Mouse (Mus musculus): ENCODE results near the gene Tenm2. TPM values are rescaled to one million over a fixed set of nuclear protein-coding genes. Genes with fewer than 3 reads are reported as not detected.

The Tenm2 gene
- polyA plus RNA-seq, 1 experiment, result not detected

DNA sequence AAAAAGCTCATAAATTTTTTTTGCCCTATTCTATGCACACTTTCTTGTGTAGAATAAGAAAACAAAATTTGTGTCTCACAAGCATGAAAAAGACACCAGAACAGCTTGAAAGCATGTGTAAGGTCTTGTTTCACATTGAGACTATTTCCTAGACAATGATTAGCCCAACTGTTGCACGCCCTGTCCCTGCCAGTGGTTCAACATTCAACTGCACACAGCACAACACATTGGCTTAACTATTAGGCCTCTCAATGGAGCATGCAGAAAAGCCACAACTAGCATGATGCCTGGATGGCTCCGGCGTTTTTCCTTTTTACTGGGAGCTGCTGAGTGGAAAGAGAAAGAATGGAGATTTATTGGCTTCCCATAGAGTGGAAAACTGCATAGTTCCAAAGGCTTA, 170.3 kb downstream of the Tenm2 start:
- no peaks in the 10 kb centered on the region for H3K4me1 ChIP-seq (ENCODE audit: control insufficient read depth, insufficient read depth, low read length)
- no peak overlapping the region for H3K4me3 ChIP-seq (replicated peaks; ENCODE audit: control insufficient read depth, low read depth, low read length)
- H3K27ac ChIP-seq (ENCODE audit: control insufficient read depth, insufficient read depth, low read depth, low read length, poor library complexity), result no peak overlapping the region
- WGBS, result 71% methylated on average over 3 of the region's 3 CpGs
- TF ChIP-seq CTCF (IDR thresholded peaks at IDR 0.05; ENCODE audit: control insufficient read depth, insufficient read depth, low read length) (no peak), POLR2A (IDR thresholded peaks at IDR 0.05; ENCODE audit: borderline replicate concordance, control insufficient read depth, low read depth, low read length) (no peak)

DNA sequence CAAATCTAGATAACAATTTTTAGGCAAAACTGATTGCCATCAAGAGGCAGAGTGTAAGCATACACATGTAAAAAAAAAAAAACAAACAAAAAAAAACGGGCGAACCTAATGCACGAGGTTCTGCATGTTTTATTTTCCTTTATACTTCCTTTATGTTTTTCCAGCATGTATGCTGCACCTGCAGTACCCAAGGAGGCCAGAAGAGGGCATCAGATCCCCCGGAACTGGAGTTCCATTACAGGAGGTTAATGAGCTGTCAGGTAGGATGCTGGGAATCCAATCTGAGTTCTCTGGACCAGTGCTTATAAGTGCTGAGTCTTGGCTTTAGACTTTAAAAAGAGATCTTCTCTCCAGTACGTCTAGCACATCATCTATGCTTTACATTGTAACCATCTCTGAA, 189.1 kb downstream of the Tenm2 start:
- WGBS, result 44% methylated on average over 5 of the region's 5 CpGs
- TF ChIP-seq POLR2A (IDR thresholded peaks at IDR 0.05; ENCODE audit: borderline replicate concordance, control insufficient read depth, low read depth, low read length) (no peak), CTCF (IDR thresholded peaks at IDR 0.05; ENCODE audit: control insufficient read depth, insufficient read depth, low read length) (no peak)
- no peak overlapping the region for H3K4me3 ChIP-seq (replicated peaks; ENCODE audit: control insufficient read depth, low read depth, low read length)
- no peaks in the 10 kb centered on the region for H3K4me1 ChIP-seq (ENCODE audit: control insufficient read depth, insufficient read depth, low read length)
- no peak overlapping the region for H3K27ac ChIP-seq (ENCODE audit: control insufficient read depth, insufficient read depth, low read depth, low read length, poor library complexity)

DNA sequence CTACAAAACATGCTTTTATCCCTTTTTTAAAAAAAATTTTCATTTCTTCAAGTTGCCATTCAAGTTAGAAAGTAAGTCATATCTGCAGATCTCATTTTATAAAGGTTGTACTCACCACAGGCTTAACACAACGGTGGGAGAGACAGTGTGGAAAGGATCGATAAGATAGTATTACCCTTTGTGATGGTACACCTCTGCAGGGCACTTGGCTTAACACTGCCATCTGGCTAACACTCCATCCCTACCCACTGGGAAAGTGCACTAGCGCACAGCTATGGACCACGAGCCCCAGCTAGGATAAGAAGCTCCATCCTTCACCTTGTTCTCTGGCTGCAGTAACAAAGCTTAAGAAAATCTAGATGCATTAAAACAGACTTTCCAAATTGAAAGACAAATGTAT, 194.5 kb downstream of the Tenm2 start:
- no peaks in the 10 kb centered on the region for H3K4me1 ChIP-seq (ENCODE audit: control insufficient read depth, insufficient read depth, low read length)
- no peak overlapping the region for H3K27ac ChIP-seq (ENCODE audit: control insufficient read depth, insufficient read depth, low read depth, low read length, poor library complexity)
- H3K4me3 ChIP-seq (replicated peaks; ENCODE audit: control insufficient read depth, low read depth, low read length), result no peak overlapping the region
- no peak for TF ChIP-seq POLR2A (IDR thresholded peaks at IDR 0.05; ENCODE audit: borderline replicate concordance, control insufficient read depth, low read depth, low read length)
- no peak for TF ChIP-seq CTCF (IDR thresholded peaks at IDR 0.05; ENCODE audit: control insufficient read depth, insufficient read depth, low read length)
- WGBS, result 77% methylated on average over 4 of the region's 4 CpGs

DNA sequence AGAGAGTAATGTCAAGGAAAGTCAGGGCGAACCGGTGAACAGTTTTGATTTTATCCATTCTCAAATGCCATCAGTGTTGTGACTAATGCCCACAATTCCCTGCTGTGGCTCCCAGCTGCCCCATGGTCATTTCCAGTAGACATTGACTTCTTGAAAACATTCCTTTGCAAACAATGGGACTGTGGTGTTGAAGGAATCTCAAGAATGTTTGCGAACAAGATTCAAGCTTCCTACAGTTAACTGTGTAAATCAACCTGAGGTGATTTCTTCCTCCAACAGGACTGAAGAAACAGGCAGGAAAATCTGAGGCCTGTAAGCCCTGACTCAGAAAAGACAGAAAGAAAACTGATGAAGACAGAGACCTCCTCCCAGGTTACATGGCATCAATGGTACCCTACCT, 196.5 kb downstream of the Tenm2 start:
- no peak overlapping the region for H3K4me3 ChIP-seq (replicated peaks; ENCODE audit: control insufficient read depth, low read depth, low read length)
- H3K4me1 ChIP-seq (ENCODE audit: control insufficient read depth, insufficient read depth, low read length), result no peaks in the 10 kb centered on the region
- WGBS, result 44% methylated on average over 3 of the region's 3 CpGs
- H3K27ac ChIP-seq (ENCODE audit: control insufficient read depth, insufficient read depth, low read depth, low read length, poor library complexity), result no peak overlapping the region
- TF ChIP-seq POLR2A (IDR thresholded peaks at IDR 0.05; ENCODE audit: borderline replicate concordance, control insufficient read depth, low read depth, low read length), result no peak
- TF ChIP-seq CTCF (IDR thresholded peaks at IDR 0.05; ENCODE audit: control insufficient read depth, insufficient read depth, low read length), result no peak

DNA sequence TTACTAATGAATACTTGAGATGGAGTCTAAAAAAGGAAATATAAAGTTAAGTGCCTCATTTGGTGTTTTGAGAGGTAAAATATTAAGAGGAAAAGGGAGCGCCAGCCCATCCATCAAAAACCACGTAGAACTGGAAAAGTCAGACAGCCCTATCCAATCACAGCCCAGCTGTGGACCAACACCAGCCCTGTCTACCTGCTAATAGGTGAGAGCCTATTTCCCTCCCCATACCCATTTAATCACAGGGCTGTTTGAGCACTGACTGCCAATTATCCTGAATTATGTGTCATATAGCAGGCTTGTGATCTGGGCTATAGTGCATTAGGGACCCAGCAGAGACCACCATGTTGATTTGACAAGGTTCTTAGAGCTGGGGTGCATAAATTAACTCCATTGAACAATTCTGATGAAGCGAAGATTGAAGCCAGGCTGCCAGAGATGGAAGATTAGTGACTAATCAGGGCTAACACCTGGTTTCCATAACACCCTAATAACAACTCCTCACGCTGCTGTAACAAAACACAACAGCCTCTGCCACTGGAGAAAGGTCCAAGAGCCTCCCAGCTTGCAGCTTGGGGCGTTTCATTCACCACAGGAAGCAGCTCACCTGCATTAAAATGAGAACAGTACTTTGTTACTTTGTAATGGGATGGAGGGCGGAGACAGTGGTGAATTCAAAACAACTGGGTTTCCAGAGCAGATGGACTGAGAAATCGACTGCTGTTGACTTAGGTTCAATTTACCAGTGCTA, 204.3 kb downstream of the Tenm2 start:
- TF ChIP-seq POLR2A (IDR thresholded peaks at IDR 0.05; ENCODE audit: borderline replicate concordance, control insufficient read depth, low read depth, low read length), result no peak
- TF ChIP-seq CTCF (IDR thresholded peaks at IDR 0.05; ENCODE audit: control insufficient read depth, insufficient read depth, low read length), result no peak
- WGBS, result 48% methylated on average over 7 of the region's 7 CpGs
- H3K4me1 ChIP-seq (ENCODE audit: control insufficient read depth, insufficient read depth, low read length), result no peaks in the 10 kb centered on the region
- H3K27ac ChIP-seq (ENCODE audit: control insufficient read depth, insufficient read depth, low read depth, low read length, poor library complexity), result no peak overlapping the region
- no peak overlapping the region for H3K4me3 ChIP-seq (replicated peaks; ENCODE audit: control insufficient read depth, low read depth, low read length)

DNA sequence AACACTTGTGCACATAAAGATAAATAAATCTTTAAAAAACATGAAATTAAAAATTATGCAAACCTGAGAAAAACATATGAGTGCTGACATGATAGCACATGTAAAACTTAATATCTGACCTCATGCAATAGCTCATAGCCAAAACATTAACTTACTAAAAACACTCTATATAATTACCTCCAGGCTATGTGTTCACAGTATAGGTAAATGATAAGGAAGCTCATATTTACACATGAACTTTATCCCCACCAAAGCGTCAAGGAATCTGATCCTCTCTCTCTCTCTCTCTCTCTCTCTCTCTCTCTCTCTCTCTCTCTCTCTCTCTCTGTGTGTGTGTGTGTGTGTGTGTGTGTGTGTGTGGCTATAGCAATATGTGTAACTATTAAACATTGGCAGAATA, 223.9 kb downstream of the Tenm2 start:
- H3K4me3 ChIP-seq (replicated peaks; ENCODE audit: control insufficient read depth, low read depth, low read length), result no peak overlapping the region
- no peaks in the 10 kb centered on the region for H3K4me1 ChIP-seq (ENCODE audit: control insufficient read depth, insufficient read depth, low read length)
- no peak for TF ChIP-seq POLR2A (IDR thresholded peaks at IDR 0.05; ENCODE audit: borderline replicate concordance, control insufficient read depth, low read depth, low read length)
- WGBS, result 80% methylated on average over 1 of the region's 1 CpGs
- no peak overlapping the region for H3K27ac ChIP-seq (ENCODE audit: control insufficient read depth, insufficient read depth, low read depth, low read length, poor library complexity)

DNA sequence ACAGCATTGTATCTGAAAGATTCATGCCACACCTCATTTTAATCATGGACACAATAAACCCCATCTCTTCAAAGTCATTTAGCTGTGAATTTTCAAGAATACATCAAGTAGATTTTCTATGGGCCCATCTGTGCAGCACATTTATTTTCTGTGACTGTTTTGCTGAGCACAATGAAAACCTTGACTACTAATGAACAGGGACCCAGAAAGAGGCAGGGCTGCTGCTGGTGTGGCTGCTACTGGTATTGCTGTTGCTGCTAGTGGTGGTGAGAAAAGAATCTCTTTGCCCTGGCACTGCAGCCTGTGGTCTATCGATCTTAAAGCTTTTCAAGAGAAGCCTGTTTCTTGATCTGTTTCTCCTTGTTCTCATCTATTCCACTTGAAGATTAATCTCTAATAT, 226.5 kb downstream of the Tenm2 start:
- no peak overlapping the region for H3K4me3 ChIP-seq (replicated peaks; ENCODE audit: control insufficient read depth, low read depth, low read length)
- no peaks in the 10 kb centered on the region for H3K4me1 ChIP-seq (ENCODE audit: control insufficient read depth, insufficient read depth, low read length)
- TF ChIP-seq CTCF (IDR thresholded peaks at IDR 0.05; ENCODE audit: control insufficient read depth, insufficient read depth, low read length) (no peak), POLR2A (IDR thresholded peaks at IDR 0.05; ENCODE audit: borderline replicate concordance, control insufficient read depth, low read depth, low read length) (no peak)
- no peak overlapping the region for H3K27ac ChIP-seq (ENCODE audit: control insufficient read depth, insufficient read depth, low read depth, low read length, poor library complexity)
- WGBS, result 62% methylated on average over 1 of the region's 1 CpGs

DNA sequence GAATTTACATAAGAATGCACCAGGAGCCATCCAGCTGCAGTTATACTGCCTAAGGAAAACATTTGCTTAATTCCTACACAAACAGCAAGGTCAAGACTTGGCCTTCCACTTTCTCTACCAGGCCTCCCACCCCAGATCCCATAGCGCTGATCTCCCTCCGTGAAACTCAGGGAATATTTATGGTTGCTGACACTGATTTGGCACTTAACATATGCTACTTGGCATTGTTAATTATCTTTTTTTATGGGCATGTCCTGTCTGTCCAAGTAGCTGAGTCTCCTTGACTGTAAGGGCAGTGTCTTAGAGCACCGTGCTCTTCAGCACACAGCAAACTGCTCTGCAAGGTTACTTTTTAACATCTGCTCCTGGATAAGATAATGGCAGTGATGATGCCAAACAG, 238.1 kb downstream of the Tenm2 start:
- H3K4me3 ChIP-seq (replicated peaks; ENCODE audit: control insufficient read depth, low read depth, low read length), result no peak overlapping the region
- TF ChIP-seq POLR2A (IDR thresholded peaks at IDR 0.05; ENCODE audit: borderline replicate concordance, control insufficient read depth, low read depth, low read length) (no peak), CTCF (IDR thresholded peaks at IDR 0.05; ENCODE audit: control insufficient read depth, insufficient read depth, low read length) (no peak)
- no peaks in the 10 kb centered on the region for H3K4me1 ChIP-seq (ENCODE audit: control insufficient read depth, insufficient read depth, low read length)
- no peak overlapping the region for H3K27ac ChIP-seq (ENCODE audit: control insufficient read depth, insufficient read depth, low read depth, low read length, poor library complexity)
- 78% methylated on average over 3 of the region's 3 CpGs for WGBS

DNA sequence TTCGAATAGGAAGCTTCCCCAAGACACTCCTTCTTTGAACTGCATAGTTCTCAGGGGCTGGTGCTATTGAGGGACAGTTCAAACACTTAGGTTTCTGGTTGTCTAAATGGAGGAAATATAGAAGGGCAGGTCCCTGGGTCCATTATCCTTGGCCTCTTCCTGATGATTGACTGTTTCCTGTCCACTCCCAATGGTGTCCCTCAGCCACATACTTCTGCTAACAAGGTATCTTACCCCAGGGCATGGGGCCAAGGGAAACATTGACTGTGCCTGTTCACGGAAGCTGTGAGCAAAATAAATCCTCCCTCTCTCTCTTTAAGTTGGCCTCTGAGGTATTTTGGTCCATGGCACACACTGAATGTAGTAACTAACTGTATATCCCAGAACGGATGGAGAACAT, 244.9 kb downstream of the Tenm2 start:
- 65% methylated on average over 3 of the region's 3 CpGs for WGBS
- Histone ChIP-seq H3K4me1 (ENCODE audit: control insufficient read depth, insufficient read depth, low read length) (no peaks in the 10 kb centered on the region), H3K4me3 (replicated peaks; ENCODE audit: control insufficient read depth, low read depth, low read length) (no peak overlapping the region), H3K27ac (ENCODE audit: control insufficient read depth, insufficient read depth, low read depth, low read length, poor library complexity) (no peak overlapping the region)
- TF ChIP-seq POLR2A (IDR thresholded peaks at IDR 0.05; ENCODE audit: borderline replicate concordance, control insufficient read depth, low read depth, low read length), result no peak

Measured in bone marrow, adult 2 months (tissue).